Mouse (Mus musculus) right cerebral cortex, postnatal 4 days (tissue): ENCODE results near the gene Frmd5.
"Not testable (repeated sequence)": the region's sequence is repeated elsewhere in the genome, so short reads cannot be mapped to it uniquely, and the experiment has no call there.

ENCODE experiments used
- DNase-seq: peaks from one replicate; pipeline ENCODE4 v3.0.0-alpha.2; 2022

Frmd5 gene

DNA sequence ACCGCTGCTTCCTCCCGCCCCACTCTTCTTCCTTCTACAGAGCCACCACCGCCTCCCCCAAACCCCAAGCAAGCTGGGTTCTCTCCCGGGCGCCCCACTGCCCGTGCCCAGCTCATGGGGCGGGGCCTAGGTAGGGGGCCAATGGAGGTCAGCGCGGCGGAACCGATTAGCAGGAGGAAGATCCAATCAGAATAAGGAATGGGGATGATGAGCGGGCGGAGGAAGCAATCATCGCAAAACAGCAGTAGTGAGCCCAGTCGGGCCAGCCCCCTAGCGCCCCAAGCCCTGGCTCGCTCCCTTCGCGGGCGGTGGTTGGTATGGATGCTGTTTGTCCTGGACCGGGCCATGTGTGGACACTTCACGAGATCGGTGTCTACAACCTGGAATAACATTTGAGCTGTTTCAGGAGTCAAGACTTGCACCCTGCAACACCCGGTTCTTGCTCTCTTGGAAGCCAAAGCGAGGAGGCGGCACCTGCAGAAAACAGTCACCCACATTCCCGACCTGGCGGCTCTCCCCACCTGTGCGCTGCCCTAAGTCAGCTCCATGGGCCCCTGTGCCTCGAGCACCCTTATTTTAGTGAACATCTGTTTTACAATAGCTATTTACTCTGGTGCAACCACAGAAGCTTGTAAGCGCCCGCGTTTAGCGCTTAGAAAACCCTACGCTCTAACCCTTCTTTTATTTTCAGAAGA, at the start of gene Frmd5:
Frmd5 (minus strand) TSS at position 129 of the 695 bp plus-strand sequence.
- DNase-seq: peak; percentile 88

DNA sequence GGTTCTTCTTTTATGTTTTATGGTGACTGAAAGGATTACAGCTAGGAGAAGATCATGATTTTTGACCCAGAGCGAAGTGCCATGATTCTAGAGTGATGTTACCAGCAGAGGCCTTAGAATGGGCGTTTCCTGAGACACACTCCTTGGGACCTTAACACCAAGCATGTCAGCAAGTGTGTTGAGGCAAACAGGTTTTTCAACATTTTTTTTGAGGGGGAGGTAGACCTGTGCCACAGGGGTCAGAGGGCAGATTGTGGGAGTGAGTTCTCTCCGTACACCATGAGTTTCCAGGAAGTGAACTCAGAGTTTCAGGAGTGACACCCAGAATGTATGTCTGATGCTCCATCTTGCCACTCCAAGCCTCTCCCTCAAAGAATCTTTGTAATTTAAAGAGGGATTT, 47.1 kb upstream of the Frmd5 start:
- DNase-seq: no peak

DNA sequence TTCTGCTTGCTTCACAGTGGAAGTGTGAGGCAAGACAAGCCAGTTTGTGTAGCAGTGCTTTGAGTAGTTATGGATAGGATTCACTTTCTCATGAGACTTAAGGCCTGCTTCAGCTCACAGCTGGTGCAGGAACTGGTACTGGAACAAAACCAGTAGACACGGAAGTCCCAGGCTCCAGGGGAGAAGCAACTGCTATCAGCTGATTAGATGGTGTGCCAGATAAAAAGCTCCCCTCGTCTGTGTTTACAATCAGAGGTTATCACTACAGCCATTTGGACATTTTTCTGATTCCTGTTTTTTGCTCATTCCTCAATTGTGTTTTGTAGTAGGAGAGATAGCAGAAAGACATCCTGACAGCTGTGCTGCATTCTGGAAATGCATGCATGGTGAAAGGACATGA, 45.2 kb upstream of the Frmd5 start:
- DNase-seq: no peak

DNA sequence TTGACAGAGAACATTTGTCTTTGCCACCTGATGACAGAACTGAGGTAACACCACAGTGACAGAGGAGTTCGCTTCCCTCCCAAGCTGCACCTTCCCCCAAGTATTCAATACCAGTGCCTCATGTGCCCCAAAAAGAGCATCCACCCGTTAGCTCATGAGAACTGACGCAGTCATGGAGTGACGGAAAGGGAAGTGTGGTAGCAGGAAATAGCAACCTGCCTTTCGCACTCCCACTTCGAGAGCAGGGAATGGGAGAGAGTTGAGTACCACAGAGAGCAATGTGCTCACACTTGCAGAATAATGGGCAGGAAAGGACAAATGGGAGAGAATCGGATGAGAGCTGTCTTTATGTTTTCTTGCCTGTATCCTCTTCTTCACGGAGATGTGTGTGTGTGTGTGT, 39.2 kb upstream of the Frmd5 start:
- DNase-seq: no peak

DNA sequence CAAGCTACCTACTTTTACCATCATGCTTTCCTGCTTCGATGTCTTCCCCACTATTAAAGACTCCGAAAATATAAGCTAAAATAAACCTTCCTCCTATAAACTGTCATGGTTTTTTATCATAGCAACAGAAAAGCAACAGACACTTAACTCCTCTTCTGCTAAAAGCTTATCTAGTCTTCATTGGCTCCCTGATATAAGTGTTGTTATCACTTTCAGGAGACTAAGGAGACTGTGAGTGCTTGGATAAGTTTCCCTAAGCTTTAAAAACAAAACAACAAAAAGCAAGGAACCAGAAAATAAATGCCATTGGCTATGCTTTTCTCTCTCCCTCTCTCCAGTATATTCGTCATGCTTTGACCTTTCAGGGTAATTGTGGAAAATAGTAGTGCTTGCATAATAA, 35.4 kb upstream of the Frmd5 start:
- no peak for DNase-seq

DNA sequence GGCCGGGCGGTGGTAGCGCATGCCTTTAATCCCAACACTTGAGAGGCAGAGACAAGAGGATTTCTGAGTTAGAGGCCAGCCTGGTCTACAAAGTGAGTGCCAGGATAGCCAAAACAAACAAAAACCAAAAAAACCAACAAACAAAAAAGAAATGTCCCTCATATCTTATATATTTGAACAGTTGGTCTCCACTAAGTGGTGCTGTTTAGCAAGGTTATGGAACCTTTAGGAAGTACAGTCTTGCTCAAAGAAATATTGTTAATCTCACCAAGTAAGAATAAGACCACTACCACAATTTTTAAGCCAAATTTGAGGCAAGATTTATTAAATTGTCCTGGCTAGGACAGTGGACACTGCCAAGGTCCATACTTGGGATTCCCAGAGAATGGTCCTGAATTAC, 34.6 kb upstream of the Frmd5 start:
- DNase-seq: no peak

DNA sequence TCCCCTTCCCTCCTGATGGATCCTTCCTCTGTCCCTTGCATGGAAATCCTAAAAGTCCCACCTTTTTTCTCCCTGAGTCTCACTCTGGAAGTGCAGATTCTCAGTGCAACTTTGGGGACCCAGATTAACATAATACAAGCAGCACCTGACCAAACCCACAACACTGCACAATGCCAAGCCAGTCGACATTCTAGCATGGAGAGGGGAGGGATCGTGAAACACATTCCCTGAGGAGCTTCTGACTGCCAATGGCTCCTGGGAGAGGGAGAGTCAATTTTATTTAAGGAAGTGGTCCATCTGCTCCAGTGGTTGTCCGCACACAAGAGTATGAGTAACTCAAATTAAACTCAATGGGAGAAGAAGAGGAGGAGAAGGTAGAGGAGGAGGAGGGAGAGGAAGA, 28.0 kb upstream of the Frmd5 start:
- no peak for DNase-seq

DNA sequence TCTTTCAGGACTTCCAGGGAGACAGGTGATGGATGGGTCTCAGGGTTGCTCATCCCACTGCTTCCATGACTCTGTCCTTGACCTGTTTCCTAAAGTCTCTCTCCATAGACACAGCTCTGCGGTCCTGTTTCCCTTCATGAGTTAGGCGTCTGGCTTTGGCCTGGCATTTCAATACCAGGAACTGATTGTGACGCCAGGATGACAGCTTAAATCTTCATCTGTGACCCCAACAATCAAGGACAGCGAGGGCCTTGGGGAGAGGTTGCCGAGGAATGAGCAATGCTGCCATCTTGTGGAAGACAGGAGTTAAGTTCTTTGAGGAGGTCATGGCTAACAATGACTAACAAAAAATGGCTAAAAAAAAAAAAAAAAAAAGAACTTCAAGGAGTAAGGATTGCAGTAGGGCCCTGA, 25.6 kb upstream of the Frmd5 start:
- DNase-seq: peak; percentile 30

DNA sequence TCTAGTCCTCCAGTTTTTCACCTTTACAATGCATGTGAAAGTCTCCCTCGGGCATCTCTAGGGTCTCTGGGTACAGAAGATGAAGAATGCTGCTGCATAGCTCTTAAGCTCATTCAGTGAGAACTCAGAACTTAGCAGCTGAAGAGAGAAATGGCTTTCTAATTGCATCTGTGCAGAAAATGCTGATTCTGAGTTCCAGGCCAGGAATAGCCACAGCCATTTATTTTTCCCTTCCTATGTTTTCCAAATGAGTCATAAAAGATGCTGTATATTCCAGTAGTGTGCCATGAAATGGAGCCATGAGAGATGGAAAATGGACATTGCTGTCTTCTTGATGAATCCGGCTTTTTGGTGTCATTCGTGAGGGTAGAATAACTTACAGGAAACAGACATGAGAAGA, 21.5 kb upstream of the Frmd5 start:
- no peak for DNase-seq

DNA sequence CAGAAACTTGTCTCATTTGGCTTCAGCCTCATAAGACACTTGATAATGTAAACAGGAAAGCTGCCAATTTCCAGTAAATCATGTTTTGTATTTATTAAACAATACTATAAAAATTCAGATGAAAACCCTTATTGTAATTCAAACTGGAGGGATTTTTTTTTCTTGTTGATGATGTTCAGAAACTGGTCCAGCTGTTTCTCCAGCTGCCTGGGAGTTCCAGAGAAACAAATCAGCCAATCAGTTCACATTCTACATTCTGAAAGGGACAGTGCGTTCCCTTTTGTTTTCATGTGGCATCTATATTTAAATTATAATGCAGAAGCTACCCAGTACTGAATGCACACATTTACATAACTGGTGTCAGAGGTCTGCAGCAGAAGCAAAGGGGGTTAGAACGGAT, 19.3 kb upstream of the Frmd5 start:
- no peak for DNase-seq

DNA sequence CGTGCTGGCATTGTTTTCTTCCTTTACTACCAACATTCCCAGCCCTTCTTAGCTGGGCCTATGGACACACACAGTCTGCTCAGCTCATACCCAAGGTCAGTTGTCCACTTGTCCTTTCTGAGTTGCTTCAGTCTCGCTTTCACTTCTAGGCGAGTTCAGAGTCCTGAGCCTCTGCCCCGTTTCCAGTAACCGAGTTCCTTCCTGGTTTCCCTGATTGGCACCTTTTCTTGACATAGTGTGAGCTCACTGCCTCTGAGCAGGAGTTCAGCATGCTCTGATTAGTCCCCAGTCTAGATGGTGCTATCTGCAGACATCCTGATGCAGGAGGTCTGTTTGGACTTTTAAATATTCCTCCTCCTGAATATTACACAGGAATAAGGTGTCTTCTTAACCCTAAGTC, 17.8 kb upstream of the Frmd5 start:
- DNase-seq: no peak

DNA sequence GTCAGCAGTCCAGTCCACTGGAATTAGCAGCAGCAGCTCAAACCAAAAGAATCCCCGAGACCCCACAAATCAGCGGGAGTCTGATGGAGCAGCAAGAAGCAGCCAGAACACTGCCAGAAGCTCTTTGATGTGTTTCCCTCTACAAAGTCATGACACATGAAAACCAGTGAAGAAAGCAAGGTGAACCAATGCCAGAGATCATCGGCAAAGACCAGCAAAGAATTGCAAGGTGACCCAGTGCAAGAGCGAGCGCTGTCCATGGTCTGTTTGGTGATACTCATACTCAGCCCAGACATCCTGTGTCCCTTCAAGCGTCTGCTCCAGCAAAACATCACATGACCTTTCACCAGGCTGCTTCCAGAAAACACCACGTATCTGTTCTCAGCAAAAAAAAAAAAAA, 14.9 kb upstream of the Frmd5 start:
- DNase-seq: no peak

DNA sequence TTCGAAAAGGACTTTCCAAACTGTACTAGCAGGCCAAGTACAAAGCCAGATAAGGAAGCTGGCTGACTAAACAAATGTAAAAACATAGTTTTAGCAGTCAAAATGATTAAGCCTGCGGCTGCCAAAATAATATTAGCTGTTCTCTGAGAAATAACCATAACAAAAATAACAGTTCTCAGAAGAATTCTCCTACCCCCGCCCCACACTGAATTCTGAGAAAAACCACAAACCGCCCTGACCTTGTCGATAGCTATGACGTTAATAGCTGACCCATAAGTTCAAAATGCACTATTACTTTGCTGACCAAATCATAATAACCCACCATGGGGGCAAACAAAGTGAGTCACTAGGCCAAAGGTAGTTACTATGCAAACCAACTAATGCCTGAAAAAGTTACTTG, 4.0 kb upstream of the Frmd5 start:
- not testable (repeated sequence) for DNase-seq

DNA sequence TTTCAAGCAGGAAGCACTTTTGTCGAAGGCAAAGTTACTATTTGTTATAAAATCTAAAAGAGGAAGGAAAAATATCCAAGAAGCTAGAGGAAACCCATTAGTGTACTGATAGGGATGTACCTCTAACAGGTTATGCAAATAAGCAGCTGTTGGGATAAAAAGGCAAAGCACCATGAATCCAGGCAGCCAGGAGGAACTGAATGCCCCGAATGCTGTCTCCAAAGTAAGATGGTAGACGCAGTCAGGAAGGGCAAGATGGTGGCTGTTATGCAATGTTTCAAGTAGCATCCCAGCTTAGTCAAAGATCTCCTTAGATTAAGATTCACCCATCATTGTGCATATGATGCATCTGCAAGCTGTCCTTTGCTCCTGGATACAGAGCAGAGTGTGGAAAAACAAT, 2.2 kb upstream of the Frmd5 start:
- DNase-seq: no peak

DNA sequence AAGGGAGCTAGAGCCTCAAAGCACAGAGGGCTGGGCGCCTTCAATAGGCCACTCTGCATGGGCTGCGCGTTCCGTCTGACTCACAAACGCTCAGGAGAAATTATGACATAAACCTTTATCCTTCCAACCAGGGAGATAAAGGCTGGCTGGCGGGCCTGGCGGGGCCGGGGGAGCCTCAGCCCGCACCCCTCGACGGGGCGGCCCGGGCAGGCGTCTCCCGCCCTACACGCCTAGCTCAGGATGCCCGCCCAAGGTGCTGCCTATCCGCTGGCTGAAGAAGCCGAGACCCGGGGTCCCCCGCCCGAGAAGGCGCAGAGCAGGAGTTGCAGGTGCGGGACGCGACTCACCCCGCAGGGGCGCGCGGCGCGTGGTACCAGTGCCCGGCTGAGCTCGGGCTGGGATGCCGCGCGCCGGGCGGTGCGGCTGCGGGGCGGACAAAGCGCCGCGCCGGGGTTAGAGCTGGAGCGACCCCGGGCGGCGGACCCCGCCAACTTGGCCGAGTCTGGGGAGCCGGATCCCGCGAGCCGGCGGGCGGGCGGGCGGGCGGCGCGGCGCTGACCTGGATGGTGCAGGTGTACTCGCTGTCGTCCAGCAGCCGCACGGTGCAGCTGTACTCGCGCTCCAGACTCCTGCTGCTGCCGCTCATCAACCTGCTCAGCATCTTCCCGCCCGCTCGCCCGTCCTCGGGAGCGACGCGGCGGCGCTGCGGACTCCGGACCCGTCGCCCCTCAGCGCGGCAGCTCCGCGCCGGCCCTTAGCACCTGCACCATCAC, 530 bp downstream of the Frmd5 start:
- peak; percentile 59 for DNase-seq

DNA sequence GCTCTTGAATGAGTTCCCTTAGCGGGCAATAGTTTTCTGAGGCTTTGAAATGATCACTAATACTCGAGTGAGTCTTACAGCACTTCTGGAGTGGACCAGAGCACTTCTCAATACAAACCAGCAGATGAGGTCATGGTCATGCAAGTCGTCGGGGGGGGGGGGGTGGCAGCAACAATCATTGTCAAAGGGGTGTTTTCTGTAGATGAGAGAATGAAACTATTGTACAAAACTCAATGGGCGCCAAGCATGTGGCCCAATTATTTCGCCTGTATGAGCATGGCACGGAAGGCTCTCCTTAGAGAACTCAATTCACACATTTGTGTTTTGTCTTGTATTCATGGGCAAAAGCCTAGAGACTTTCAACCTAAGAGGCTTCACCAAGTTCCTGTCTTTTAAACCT, 7.8 kb downstream of the Frmd5 start:
- DNase-seq: no peak

DNA sequence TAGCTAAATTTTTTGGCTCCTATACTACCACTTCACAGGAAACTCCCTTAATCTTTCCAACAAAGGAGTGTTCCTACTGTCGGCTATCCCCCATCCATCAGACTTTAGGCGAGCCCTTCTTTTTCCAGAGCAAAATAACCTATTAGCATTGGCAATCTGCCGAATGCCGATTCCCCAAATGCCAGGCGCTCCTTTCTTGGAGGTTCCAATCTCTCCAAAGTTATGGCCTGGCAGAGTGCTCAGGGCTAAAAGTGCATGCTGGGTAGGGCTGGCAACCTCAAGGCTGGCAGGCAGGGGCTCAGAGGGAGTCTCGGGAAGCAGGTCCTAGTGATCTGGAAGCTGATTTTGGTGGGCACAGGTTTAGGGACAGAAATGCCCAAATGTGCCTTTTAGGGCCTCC, 10.9 kb downstream of the Frmd5 start:
- DNase-seq: no peak

DNA sequence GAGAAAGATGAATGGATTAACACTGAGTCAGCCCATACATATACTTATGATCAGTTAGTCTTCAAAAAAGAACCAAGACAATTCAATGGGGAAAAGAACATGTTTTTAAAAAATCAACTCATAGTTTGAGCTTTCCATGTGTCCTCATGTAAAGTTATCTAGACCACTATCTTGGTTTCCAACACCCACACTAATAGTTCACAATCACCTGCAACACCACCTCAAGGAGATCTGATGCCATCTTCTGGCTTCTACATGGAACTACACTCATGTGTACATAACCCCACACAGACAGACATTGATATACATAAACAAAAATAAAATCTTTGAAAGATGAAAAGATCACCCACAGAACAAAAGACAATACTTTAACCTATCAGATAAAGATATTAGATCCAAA, 17.1 kb downstream of the Frmd5 start:
- no peak for DNase-seq

DNA sequence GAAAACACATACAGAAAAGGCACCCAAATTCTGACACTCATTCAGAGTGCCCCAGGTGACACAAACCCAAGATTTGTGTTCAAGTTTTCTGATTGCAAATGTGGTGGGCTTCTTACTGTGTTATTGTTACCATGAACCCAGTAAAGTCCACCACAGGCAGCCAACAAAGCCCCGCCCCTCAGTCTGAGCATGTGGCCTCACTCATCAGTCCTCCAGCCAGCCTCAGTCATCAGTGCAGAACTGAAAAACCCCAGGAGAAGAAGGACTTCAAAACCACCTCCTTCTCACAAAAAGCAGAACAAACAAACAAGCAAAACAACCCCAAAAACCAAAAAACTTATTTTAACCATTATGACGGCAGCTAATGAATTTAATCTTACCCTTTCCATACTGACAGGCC, 18.5 kb downstream of the Frmd5 start:
- no peak for DNase-seq

DNA sequence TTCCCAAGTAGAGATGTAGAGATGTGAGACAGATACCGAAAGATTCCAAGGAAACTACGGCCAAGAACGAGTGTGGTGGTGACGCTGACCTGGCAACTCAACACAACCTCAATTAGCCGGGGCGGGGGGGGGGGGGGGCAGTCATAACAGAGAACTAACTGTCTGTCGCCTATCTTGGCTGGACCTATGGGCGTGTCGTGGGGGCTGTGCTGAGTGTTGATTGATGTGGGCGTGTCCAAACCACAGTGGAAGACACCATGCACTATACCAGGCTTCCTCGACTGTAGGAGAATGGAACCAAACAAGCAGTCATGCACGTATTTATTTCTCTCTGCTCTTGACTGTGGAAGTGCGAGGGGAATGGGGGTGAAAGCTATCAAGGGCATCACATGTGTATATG, 19.1 kb downstream of the Frmd5 start:
- DNase-seq: no peak

DNA sequence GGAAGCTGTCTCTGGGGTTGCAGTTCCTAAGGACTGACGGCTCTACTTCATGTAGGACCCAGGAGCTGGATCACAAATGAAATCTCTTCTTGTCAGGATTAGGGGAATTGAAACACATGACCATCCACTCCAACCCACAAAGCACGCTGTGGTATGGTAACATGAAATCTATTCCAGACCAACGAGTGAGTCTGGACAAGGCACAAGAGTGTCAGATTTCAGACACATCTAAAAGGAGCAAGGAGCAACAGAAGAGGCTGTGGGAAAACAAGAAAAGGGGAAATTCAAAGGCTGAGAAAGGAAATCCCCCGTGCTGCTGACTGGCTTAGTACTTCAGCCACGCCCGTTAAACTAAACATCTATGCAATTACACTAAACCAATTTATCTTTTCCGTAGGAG, 19.6 kb downstream of the Frmd5 start:
- DNase-seq: no peak

DNA sequence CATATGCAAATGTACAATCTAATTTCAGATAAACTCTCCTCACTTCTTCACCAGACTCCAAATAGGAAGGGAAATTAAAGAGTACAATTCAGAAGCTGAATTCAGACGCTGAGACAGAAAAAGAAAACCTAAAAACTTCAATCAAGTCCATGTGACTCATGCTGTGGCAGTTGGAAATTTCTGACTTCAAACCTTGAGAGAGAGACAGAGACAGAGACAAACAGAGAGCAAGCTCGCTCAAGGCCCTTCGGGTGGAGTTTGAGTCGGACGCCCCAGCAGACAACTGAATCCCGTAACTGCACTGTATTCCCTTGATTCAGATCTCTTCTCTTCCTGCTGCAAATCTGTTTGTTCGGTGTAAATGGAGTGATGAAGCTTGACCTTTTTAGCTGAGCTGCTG, 30.7 kb downstream of the Frmd5 start:
- DNase-seq: no peak

DNA sequence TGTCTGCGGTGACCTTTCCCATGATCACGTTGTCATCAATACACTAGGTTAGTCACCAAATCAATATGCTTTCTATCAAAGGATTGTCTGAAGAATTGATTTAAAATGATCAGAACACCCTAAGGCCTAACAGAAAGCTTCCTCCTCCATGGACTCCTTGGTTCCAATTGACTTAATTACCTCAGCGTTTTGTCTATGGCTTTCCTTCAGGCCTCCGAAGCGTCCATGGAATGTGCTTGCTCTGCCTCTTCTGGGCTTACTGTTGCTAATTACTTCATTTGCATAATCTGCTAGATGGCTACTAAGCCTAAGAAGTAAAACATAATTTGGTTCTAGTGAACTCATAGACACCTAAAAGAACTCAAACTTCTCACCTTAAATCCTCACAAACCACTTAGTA, 42.0 kb downstream of the Frmd5 start:
- DNase-seq: no peak

DNA sequence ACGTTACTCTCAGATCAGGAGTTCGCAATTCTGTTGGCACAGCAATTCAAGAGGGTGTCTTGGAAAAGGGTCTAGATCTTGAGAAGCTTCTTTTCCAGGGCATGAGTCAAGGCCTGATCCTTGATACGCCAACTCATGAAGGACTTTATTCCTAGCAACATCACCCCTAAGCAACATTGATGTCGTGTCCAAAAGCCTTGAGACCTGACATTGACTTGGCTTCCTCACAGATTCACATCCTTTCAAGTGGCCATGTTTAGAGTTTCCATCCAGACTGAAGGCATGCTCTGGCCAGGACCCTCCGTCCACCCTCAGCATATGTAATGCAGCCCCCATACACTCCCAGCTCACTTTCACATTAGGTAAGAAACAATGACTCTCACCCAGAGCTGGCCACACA, 45.0 kb downstream of the Frmd5 start:
- no peak for DNase-seq

DNA sequence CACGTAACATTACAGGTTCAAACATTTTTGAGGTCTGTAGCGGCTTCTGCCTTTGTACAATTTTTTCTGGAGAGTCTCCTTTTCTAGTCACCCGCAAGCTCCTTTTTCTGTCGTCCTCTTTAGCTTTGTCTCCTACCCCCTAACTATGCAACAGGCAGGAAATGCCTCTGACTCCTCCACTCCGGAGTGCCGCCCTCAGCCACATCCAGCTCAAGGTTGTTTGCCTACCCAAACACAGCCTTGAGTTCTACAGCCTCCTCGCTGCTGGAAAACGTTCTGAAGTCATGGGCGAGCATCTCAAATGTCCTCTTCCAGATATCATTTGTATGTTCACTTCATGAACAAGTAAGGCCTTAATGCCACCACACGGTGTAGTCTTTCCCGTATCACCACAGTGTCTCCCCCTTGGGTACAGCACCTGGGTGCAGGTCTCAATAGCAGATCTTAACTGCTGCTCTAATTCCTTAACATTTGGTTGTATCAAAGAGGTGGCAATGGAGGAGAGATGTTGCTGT, 45.5 kb downstream of the Frmd5 start:
- DNase-seq: no peak
